Mouse (Mus musculus) liver, adult 2 months (tissue): Measurements from ENCODE around the gene Cfap74.

ENCODE experiments used
- CTCF ChIP-seq: fragments of 200-500 bp; IDR thresholded peaks from 2 replicates; pipeline ENCODE4 v1.5.1; 2011; ENCODE audit warnings: low read depth, low read length, control low read depth
- POLR2A ChIP-seq: fragments of 200-500 bp; IDR thresholded peaks from 2 replicates; pipeline ENCODE4 v1.6.1; 2011; ENCODE audit warnings: low read length, control low read depth; ENCODE audit not compliant: insufficient read depth; ENCODE audit errors: extremely low read depth

- TF ChIP-seq CTCF (no peak), POLR2A (no peak)
Measured at GRCm38 (mm10) chr4:155420137-155420536, 11.1 kb downstream of the Cfap74 start.
